Mouse (Mus musculus): ENCODE data around the gene Ppp4c. TPM values are rescaled to one million over a fixed set of nuclear protein-coding genes. Genes with fewer than 3 reads are reported as not detected.

Gene Ppp4c
- polyA plus RNA-seq, 1 experiment = not detected

GRCm38 (mm10) chr7:126736122-126736521, 56.2 kb downstream of the Ppp4c start:
- TF ChIP-seq POLR2A (IDR thresholded peaks at IDR 0.05; ENCODE audit: insufficient read depth, low read depth, low read length) (no peak), CTCF (IDR thresholded peaks at IDR 0.05; ENCODE audit: insufficient read depth, low read depth, low read length) (no peak)
- 81% methylated on average over 8 of the region's 8 CpGs for WGBS
- H3K4me1 ChIP-seq (ENCODE audit: control insufficient read depth, insufficient read depth, low read length) = peaks cover 3% of the 10 kb centered on the region; the same call in 1 of the 2 replicates
- H3K4me3 ChIP-seq (ENCODE audit: insufficient read depth, low read depth, low read length) = no peak overlapping the region
- no peak overlapping the region for H3K27ac ChIP-seq (ENCODE audit: insufficient read depth, low read depth, low read length)

Other genes with a start within 250 kb of the Ppp4c start
- gene Eif3c, start 226.1 kb downstream of the Ppp4c start, polyA plus RNA-seq (2012; ENCODE audit: insufficient read depth, insufficient read length, low replicate concordance, missing spikeins) = 330 TPM in 1 of 2 replicates, not detected in the other
- not detected in 2 replicates for gene Apobr, start 207.6 kb downstream of the Ppp4c start, polyA plus RNA-seq (2012; ENCODE audit: insufficient read depth, insufficient read length, low replicate concordance, missing spikeins)
- gene Cln3, start 206.7 kb downstream of the Ppp4c start, polyA plus RNA-seq (2012; ENCODE audit: insufficient read depth, insufficient read length, low replicate concordance, missing spikeins) = not detected in 2 replicates
- not detected in 2 replicates for gene Il27, start 197.6 kb downstream of the Ppp4c start, polyA plus RNA-seq (2012; ENCODE audit: insufficient read depth, insufficient read length, low replicate concordance, missing spikeins)
- gene Nupr1, start 161.6 kb downstream of the Ppp4c start, polyA plus RNA-seq (2012; ENCODE audit: insufficient read depth, insufficient read length, low replicate concordance, missing spikeins) = not detected in 2 replicates
- gene Sgf29, start 143.2 kb downstream of the Ppp4c start, polyA plus RNA-seq (2012; ENCODE audit: insufficient read depth, insufficient read length, low replicate concordance, missing spikeins) = not detected in 2 replicates
- gene Sult1a1, start 116.1 kb downstream of the Ppp4c start, polyA plus RNA-seq (2012; ENCODE audit: insufficient read depth, insufficient read length, low replicate concordance, missing spikeins) = not detected in 2 replicates
- gene Bola2, start 97.1 kb downstream of the Ppp4c start, polyA plus RNA-seq (2012; ENCODE audit: insufficient read depth, insufficient read length, low replicate concordance, missing spikeins) = not detected in 2 replicates
- gene Slx1b, start 96.7 kb downstream of the Ppp4c start, polyA plus RNA-seq (2012; ENCODE audit: insufficient read depth, insufficient read length, low replicate concordance, missing spikeins) = not detected in 2 replicates
- gene Coro1a, start 84.7 kb downstream of the Ppp4c start, polyA plus RNA-seq (2012; ENCODE audit: insufficient read depth, insufficient read length, low replicate concordance, missing spikeins) = 309 and 598 TPM in 2 replicates
- 208 and 343 TPM in 2 replicates for gene Mapk3, start 32.9 kb downstream of the Ppp4c start, polyA plus RNA-seq (2012; ENCODE audit: insufficient read depth, insufficient read length, low replicate concordance, missing spikeins)
- gene Gdpd3, start 26.2 kb downstream of the Ppp4c start, polyA plus RNA-seq (2012; ENCODE audit: insufficient read depth, insufficient read length, low replicate concordance, missing spikeins) = not detected in 2 replicates
- not detected in 2 replicates for gene Ypel3, start 15.5 kb downstream of the Ppp4c start, polyA plus RNA-seq (2012; ENCODE audit: insufficient read depth, insufficient read length, low replicate concordance, missing spikeins)
- gene Tbx6, start 11.0 kb downstream of the Ppp4c start, polyA plus RNA-seq (2012; ENCODE audit: insufficient read depth, insufficient read length, low replicate concordance, missing spikeins) = not detected in 2 replicates
- gene Fam57b, start 5.2 kb upstream of the Ppp4c start, polyA plus RNA-seq (2012; ENCODE audit: insufficient read depth, insufficient read length, low replicate concordance, missing spikeins) = not detected in 2 replicates
- not detected in 2 replicates for gene 4930451I11Rik, start 39.1 kb upstream of the Ppp4c start, polyA plus RNA-seq (2012; ENCODE audit: insufficient read depth, insufficient read length, low replicate concordance, missing spikeins)
- gene Doc2a, start 54.9 kb upstream of the Ppp4c start, polyA plus RNA-seq (2012; ENCODE audit: insufficient read depth, insufficient read length, low replicate concordance, missing spikeins) = not detected in 2 replicates
- not detected in 2 replicates for gene Hirip3, start 69.5 kb upstream of the Ppp4c start, polyA plus RNA-seq (2012; ENCODE audit: insufficient read depth, insufficient read length, low replicate concordance, missing spikeins)
- not detected in 2 replicates for gene Ino80e, start 69.9 kb upstream of the Ppp4c start, polyA plus RNA-seq (2012; ENCODE audit: insufficient read depth, insufficient read length, low replicate concordance, missing spikeins)
- not detected in 2 replicates for gene Taok2, start 92.2 kb upstream of the Ppp4c start, polyA plus RNA-seq (2012; ENCODE audit: insufficient read depth, insufficient read length, low replicate concordance, missing spikeins)
- gene Tmem219, start 130.4 kb upstream of the Ppp4c start, polyA plus RNA-seq (2012; ENCODE audit: insufficient read depth, insufficient read length, low replicate concordance, missing spikeins) = not detected in 2 replicates
- not detected in 2 replicates for gene Kctd13, start 136.4 kb upstream of the Ppp4c start, polyA plus RNA-seq (2012; ENCODE audit: insufficient read depth, insufficient read length, low replicate concordance, missing spikeins)
- not detected in 2 replicates for gene Asphd1, start 157.1 kb upstream of the Ppp4c start, polyA plus RNA-seq (2012; ENCODE audit: insufficient read depth, insufficient read length, low replicate concordance, missing spikeins)
- gene Sez6l2, start 158.1 kb upstream of the Ppp4c start, polyA plus RNA-seq (2012; ENCODE audit: insufficient read depth, insufficient read length, low replicate concordance, missing spikeins) = not detected in 2 replicates
- gene Cdipt, start 183.4 kb upstream of the Ppp4c start, polyA plus RNA-seq (2012; ENCODE audit: insufficient read depth, insufficient read length, low replicate concordance, missing spikeins) = 241 TPM in 1 of 2 replicates, not detected in the other
- not detected in 2 replicates for gene Cdiptos, start 183.6 kb upstream of the Ppp4c start, polyA plus RNA-seq (2012; ENCODE audit: insufficient read depth, insufficient read length, low replicate concordance, missing spikeins)
- not detected in 2 replicates for gene Mvp, start 222.1 kb upstream of the Ppp4c start, polyA plus RNA-seq (2012; ENCODE audit: insufficient read depth, insufficient read length, low replicate concordance, missing spikeins)
- gene Pagr1b, start 224.0 kb upstream of the Ppp4c start, polyA plus RNA-seq (2012; ENCODE audit: insufficient read depth, insufficient read length, low replicate concordance, missing spikeins) = not detected in 2 replicates
- not detected in 2 replicates for gene Pagr1a, start 224.9 kb upstream of the Ppp4c start, polyA plus RNA-seq (2012; ENCODE audit: insufficient read depth, insufficient read length, low replicate concordance, missing spikeins)
- not detected in 2 replicates for gene Gm42742, start 228.6 kb upstream of the Ppp4c start, polyA plus RNA-seq (2012; ENCODE audit: insufficient read depth, insufficient read length, low replicate concordance, missing spikeins)
- gene Prrt2, start 228.7 kb upstream of the Ppp4c start, polyA plus RNA-seq (2012; ENCODE audit: insufficient read depth, insufficient read length, low replicate concordance, missing spikeins) = not detected in 2 replicates
- gene Maz, start 234.5 kb upstream of the Ppp4c start, polyA plus RNA-seq (2012; ENCODE audit: insufficient read depth, insufficient read length, low replicate concordance, missing spikeins) = 437 and 572 TPM in 2 replicates
- not detected in 2 replicates for gene Kif22, start 250.0 kb upstream of the Ppp4c start, polyA plus RNA-seq (2012; ENCODE audit: insufficient read depth, insufficient read length, low replicate concordance, missing spikeins)

All from olfactory bulb, adult 2 months (tissue).